Mouse (Mus musculus): Measurements from ENCODE around the gene Psmf1. TPM values are rescaled to one million over a fixed set of nuclear protein-coding genes. Genes with fewer than 3 reads are reported as not detected.

Gene Psmf1
- total and polyA plus RNA-seq, 3 experiments: 26.8 to 62.0 (median 54.8) TPM

GRCm38 (mm10) chr2:151739081-151739480, 4.9 kb downstream of the Psmf1 start:
- TF ChIP-seq POLR2AphosphoS5 (IDR thresholded peaks at IDR 0.05; ENCODE audit: insufficient replicate concordance, low read depth, low read length) (no peak), GATA2 (IDR thresholded peaks at IDR 0.05; ENCODE audit: borderline replicate concordance, low read depth, low read length) (no peak), GATA1 (IDR thresholded peaks at IDR 0.05; ENCODE audit: borderline replicate concordance, low read length) (no peak), TAL1 (conservative IDR thresholded peaks at IDR 0.05; ENCODE audit: low read depth, low read length) (no peak), CTCF (IDR thresholded peaks at IDR 0.05; ENCODE audit: low read depth, low read length) (no peak)
- no peak for DNase-seq (ENCODE audit: low spot score)
- no peaks in the 10 kb centered on the region for H3K9me3 ChIP-seq (replicated peaks)
- H3K4me3 ChIP-seq (ENCODE audit: low read depth, low read length): peak overlapping the region; percentile 98; the same call in 1 of the 2 replicates
- no peak for ATAC-seq (ENCODE audit: extremely low read depth, insufficient number of reproducible peaks, low FRiP score, poor library complexity, severe bottlenecking)
- H3K27me3 ChIP-seq (ENCODE audit: insufficient read depth, low read length): no peaks in the 10 kb centered on the region
- peaks cover 45% of the 10 kb centered on the region for H3K36me3 ChIP-seq (replicated peaks)
- H3K4me1 ChIP-seq (ENCODE audit: insufficient read depth, low read depth, low read length): peaks cover 42% of the 10 kb centered on the region

GRCm38 (mm10) chr2:151738460-151738859, 5.5 kb downstream of the Psmf1 start:
- ATAC-seq (ENCODE audit: extremely low read depth, insufficient number of reproducible peaks, low FRiP score, poor library complexity, severe bottlenecking): no peak
- DNase-seq (ENCODE audit: low spot score): no peak
- no peak for TF ChIP-seq GATA2 (IDR thresholded peaks at IDR 0.05; ENCODE audit: borderline replicate concordance, low read depth, low read length)
- no peak for TF ChIP-seq GATA1 (IDR thresholded peaks at IDR 0.05; ENCODE audit: borderline replicate concordance, low read length)
- TF ChIP-seq CTCF (IDR thresholded peaks at IDR 0.05; ENCODE audit: low read depth, low read length): no peak
- TF ChIP-seq TAL1 (conservative IDR thresholded peaks at IDR 0.05; ENCODE audit: low read depth, low read length): no peak
- Histone ChIP-seq H3K27me3 (ENCODE audit: insufficient read depth, low read length) (no peaks in the 10 kb centered on the region), H3K4me1 (ENCODE audit: insufficient read depth, low read depth, low read length) (peaks cover 42% of the 10 kb centered on the region), H3K4me3 (ENCODE audit: low read depth, low read length) (no peak overlapping the region; the same call in 1 of the 2 replicates), H3K9me3 (replicated peaks) (no peaks in the 10 kb centered on the region), H3K36me3 (replicated peaks) (peaks cover 51% of the 10 kb centered on the region)

- no peaks in the 10 kb centered on the region for H3K27me3 ChIP-seq (ENCODE audit: insufficient read depth, low read length)
- no peaks in the 10 kb centered on the region for H3K9me3 ChIP-seq (replicated peaks)
- ATAC-seq (ENCODE audit: extremely low read depth, insufficient number of reproducible peaks, low FRiP score, poor library complexity, severe bottlenecking) (no peak), DNase-seq (ENCODE audit: low spot score) (no peak)
- H3K4me1 ChIP-seq (ENCODE audit: insufficient read depth, low read depth, low read length): peaks cover 27% of the 10 kb centered on the region
- peaks cover 74% of the 10 kb centered on the region for H3K36me3 ChIP-seq (replicated peaks)
- H3K4me3 ChIP-seq (ENCODE audit: low read depth, low read length): no peak overlapping the region
- TF ChIP-seq GATA1 (IDR thresholded peaks at IDR 0.05; ENCODE audit: borderline replicate concordance, low read length) (no peak), CTCF (IDR thresholded peaks at IDR 0.05; ENCODE audit: low read depth, low read length) (no peak), TAL1 (conservative IDR thresholded peaks at IDR 0.05; ENCODE audit: low read depth, low read length) (no peak), GATA2 (IDR thresholded peaks at IDR 0.05; ENCODE audit: borderline replicate concordance, low read depth, low read length) (no peak), POLR2AphosphoS5 (IDR thresholded peaks at IDR 0.05; ENCODE audit: insufficient replicate concordance, low read depth, low read length) (no peak)
These were observed 8.6 kb downstream of the Psmf1 start for GRCm38 (mm10) chr2:151735422-151735821.

GRCm38 (mm10) chr2:151733151-151733865, 10.7 kb downstream of the Psmf1 start:
- H3K9me3 ChIP-seq (replicated peaks): no peaks in the 10 kb centered on the region
- DNase-seq (ENCODE audit: low spot score): no peak
- ATAC-seq (ENCODE audit: extremely low read depth, insufficient number of reproducible peaks, low FRiP score, poor library complexity, severe bottlenecking): no peak
- TF ChIP-seq TAL1 (conservative IDR thresholded peaks at IDR 0.05; ENCODE audit: low read depth, low read length) (no peak), CTCF (IDR thresholded peaks at IDR 0.05; ENCODE audit: low read depth, low read length) (no peak), GATA1 (IDR thresholded peaks at IDR 0.05; ENCODE audit: borderline replicate concordance, low read length) (no peak), GATA2 (IDR thresholded peaks at IDR 0.05; ENCODE audit: borderline replicate concordance, low read depth, low read length) (no peak), POLR2AphosphoS5 (IDR thresholded peaks at IDR 0.05; ENCODE audit: insufficient replicate concordance, low read depth, low read length) (no peak)
- H3K36me3 ChIP-seq (replicated peaks): peaks cover 82% of the 10 kb centered on the region
- H3K4me1 ChIP-seq (ENCODE audit: insufficient read depth, low read depth, low read length): peaks cover 8% of the 10 kb centered on the region
- no peaks in the 10 kb centered on the region for H3K27me3 ChIP-seq (ENCODE audit: insufficient read depth, low read length)
- no peak overlapping the region for H3K4me3 ChIP-seq (ENCODE audit: low read depth, low read length)

GRCm38 (mm10) chr2:151724094-151724493, 19.9 kb downstream of the Psmf1 start:
- Histone ChIP-seq H3K9me3 (replicated peaks) (no peaks in the 10 kb centered on the region), H3K4me3 (ENCODE audit: low read depth, low read length) (no peak overlapping the region), H3K36me3 (replicated peaks) (peaks cover 94% of the 10 kb centered on the region), H3K4me1 (ENCODE audit: insufficient read depth, low read depth, low read length) (no peaks in the 10 kb centered on the region), H3K27me3 (ENCODE audit: insufficient read depth, low read length) (no peaks in the 10 kb centered on the region)
- no peak for ATAC-seq (ENCODE audit: extremely low read depth, insufficient number of reproducible peaks, low FRiP score, poor library complexity, severe bottlenecking)
- no peak for DNase-seq (ENCODE audit: low spot score)
- TF ChIP-seq GATA2 (IDR thresholded peaks at IDR 0.05; ENCODE audit: borderline replicate concordance, low read depth, low read length): no peak
- no peak for TF ChIP-seq GATA1 (IDR thresholded peaks at IDR 0.05; ENCODE audit: borderline replicate concordance, low read length)
- no peak for TF ChIP-seq TAL1 (conservative IDR thresholded peaks at IDR 0.05; ENCODE audit: low read depth, low read length)
- TF ChIP-seq CTCF (IDR thresholded peaks at IDR 0.05; ENCODE audit: low read depth, low read length): no peak
- no peak for TF ChIP-seq POLR2AphosphoS5 (IDR thresholded peaks at IDR 0.05; ENCODE audit: insufficient replicate concordance, low read depth, low read length)

- no peaks in the 10 kb centered on the region for H3K9me3 ChIP-seq (replicated peaks)
- ATAC-seq (ENCODE audit: extremely low read depth, insufficient number of reproducible peaks, low FRiP score, poor library complexity, severe bottlenecking) (no peak), DNase-seq (ENCODE audit: low spot score) (no peak)
- H3K4me1 ChIP-seq (ENCODE audit: insufficient read depth, low read depth, low read length): no peaks in the 10 kb centered on the region
- no peak overlapping the region for H3K4me3 ChIP-seq (ENCODE audit: low read depth, low read length)
- no peaks in the 10 kb centered on the region for H3K27me3 ChIP-seq (ENCODE audit: insufficient read depth, low read length)
- TF ChIP-seq TAL1 (conservative IDR thresholded peaks at IDR 0.05; ENCODE audit: low read depth, low read length): no peak
- no peak for TF ChIP-seq CTCF (IDR thresholded peaks at IDR 0.05; ENCODE audit: low read depth, low read length)
- TF ChIP-seq GATA2 (IDR thresholded peaks at IDR 0.05; ENCODE audit: borderline replicate concordance, low read depth, low read length): no peak
- no peak for TF ChIP-seq GATA1 (IDR thresholded peaks at IDR 0.05; ENCODE audit: borderline replicate concordance, low read length)
- TF ChIP-seq POLR2AphosphoS5 (IDR thresholded peaks at IDR 0.05; ENCODE audit: insufficient replicate concordance, low read depth, low read length): no peak
- H3K36me3 ChIP-seq (replicated peaks): peaks cover 71% of the 10 kb centered on the region
These were observed 27.5 kb downstream of the Psmf1 start for GRCm38 (mm10) chr2:151716318-151717055.
